Mouse (Mus musculus) urinary bladder, postnatal 14 days (tissue): ENCODE results near the gene Stx7.
A peak's percentile ranks its signal among the peaks of the same experiment; 100 is the strongest.
"Not testable (repeated sequence)": the region's sequence is repeated elsewhere in the genome, so short reads cannot be mapped to it uniquely, and the experiment has no call there.

Source experiments
- DNase-seq: peaks from one replicate; pipeline ENCODE4 v3.0.0; 2021; ENCODE audit warnings: low spot score

The Stx7 gene

GRCm38 (mm10) chr10:24149135-24149781 is at the start of gene Stx7:
Stx7 (plus strand) TSS chr10:24149302.
- peak; percentile 92 for DNase-seq

DNA sequence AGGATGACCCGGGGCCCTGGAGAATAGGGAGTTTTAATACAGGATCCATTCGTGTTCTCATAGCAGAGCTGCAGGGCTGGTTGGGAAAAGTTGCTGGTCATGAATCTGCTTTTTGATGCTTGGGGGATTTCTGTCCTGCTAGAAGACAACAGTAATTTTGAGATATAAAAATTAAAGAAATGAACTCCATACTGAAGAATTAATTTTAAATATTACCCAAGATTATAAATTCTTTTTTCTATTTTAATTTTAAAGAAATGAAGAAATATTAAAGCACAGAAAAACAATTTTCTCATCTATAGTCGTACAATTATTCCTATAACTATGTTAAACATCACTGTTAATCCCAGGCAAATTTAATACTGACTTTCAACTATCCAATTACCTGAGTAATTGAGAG is 47.3 kb upstream of the Stx7 start, which contains the start of gene Taar8c:
Gene Taar8c, minus strand, starts transcription at position 101 of the 400 bp plus-strand sequence.
- DNase-seq, result not testable (repeated sequence)

DNA sequence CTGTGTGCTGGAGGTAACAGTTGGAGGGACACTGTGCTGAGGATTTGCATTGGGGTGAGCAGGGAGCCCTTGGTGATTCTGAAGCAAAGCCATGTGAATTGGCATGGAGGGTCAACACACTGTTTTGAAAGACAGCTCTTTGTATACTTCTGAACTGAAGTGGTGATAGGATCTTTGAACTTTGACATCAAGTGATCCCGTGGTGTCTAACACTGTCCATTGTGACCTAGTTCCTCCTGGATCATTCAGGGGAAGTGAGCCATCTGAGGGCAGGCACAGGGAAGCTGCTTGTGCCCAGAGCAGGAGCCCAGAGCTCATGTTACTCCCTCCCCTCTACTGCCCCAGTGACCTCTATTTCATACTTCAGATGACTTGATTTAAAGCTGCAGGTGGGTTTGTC is 45.8 kb upstream of the Stx7 start:
- DNase-seq, result not testable (repeated sequence)

DNA sequence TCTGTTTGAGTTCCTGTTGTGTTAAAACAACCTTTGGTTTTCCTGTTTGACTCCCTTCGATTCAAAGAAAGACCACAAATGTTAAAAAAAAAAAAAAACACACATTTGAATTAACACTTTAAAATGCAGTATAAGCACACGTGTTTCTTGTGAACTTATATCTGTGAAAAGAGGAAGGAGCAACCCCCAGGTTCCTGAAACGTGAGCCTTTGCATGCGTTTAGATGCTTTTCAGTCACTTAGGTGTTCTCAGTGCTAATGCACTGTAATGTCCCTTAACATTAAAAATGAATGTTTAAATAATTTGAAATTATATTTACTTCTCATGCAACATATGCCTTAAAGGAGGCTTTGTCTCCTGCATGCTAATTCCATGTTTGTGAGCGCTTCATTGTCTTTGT is 41.4 kb upstream of the Stx7 start:
- DNase-seq, result no peak

- DNase-seq, result no peak
These were observed 40.9 kb upstream of the Stx7 start for GRCm38 (mm10) chr10:24108236-24108635.

- DNase-seq, result not testable (repeated sequence)
These were observed 39.7 kb upstream of the Stx7 start, which contains the start of gene Taar9 for GRCm38 (mm10) chr10:24109434-24109833. Taar9 (minus strand) TSS chr10:24109534.

- DNase-seq, result peak; percentile 47
These were observed 37.9 kb upstream of the Stx7 start for GRCm38 (mm10) chr10:24111116-24111778.

DNA sequence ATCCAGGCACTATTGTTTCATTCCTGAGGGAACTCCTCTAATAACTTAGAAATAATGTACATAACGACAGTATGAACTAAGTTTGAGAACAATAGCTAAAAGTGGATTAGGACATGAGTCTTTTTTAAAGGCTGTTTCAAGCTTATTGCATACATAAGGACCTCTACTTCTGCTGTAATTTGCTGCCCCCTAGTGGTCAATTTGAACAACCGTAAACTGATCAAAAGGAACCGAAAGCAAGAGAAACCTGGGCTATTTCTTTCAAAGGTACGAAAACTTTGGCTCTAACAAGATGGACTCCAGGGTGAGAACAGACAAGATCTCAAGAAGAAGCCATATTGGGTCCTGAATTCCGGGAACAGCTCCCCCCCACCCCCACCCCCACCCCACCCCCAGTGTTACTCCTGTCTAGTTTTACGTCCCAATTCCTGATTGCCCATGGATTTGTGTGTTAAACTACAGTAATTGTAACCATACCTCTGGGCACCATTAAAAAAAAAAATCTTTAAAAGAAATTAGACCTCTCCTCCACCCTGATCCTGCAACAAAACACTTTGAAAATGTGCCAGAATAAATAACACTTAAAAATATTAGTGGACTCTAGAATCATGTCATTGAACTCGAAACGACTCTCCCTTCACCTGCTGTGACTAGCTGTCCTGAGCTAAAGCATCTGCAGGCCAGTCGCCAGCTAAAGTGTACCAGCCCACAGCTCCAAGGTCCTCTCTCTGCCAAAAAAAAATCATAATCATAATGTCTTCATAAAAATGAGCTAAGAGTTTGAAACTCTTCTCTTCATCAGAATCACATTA is 17.4 kb upstream of the Stx7 start:
- DNase-seq, result peak; percentile 68

DNA sequence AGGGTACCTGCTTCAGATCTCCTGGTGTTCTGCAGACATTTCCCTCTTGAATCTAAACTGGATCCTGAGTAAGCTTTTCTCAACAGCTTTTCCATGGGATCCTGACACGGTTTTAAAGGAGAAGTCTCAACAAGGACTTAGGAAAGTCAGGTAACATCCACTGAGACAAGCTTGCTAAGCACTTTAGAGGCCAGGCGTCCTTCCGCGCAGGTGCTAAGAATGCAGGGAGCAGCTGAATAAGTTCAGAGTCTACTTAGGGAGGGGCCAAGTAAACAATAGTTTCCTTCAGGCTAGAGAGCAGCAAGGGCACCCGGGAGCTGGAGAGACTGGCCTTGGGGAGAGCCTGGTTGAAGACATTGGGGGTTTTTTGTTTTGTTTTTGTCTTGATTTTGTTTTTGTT is 16.8 kb upstream of the Stx7 start:
- peak; percentile 34 for DNase-seq

DNA sequence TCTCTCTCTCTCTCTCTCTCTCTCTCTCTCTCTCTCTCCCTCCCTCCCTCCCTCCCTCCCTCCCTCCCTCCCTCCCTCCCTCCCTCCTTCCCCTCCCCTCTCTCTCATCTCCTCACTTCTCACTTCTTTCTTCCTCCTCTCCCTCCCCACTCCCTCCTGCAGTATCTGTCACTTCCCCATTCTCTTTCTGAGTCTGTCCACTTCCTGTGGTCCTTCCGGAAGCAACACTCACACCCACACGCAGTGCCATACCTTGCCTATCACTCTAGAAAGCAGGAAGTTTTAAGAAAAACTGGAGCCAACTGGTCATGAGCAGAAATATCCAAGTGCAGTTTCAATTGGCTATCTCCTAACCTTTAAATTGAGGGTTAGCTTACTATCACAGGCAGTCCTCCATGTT is 16.0 kb upstream of the Stx7 start:
- DNase-seq, result no peak

DNA sequence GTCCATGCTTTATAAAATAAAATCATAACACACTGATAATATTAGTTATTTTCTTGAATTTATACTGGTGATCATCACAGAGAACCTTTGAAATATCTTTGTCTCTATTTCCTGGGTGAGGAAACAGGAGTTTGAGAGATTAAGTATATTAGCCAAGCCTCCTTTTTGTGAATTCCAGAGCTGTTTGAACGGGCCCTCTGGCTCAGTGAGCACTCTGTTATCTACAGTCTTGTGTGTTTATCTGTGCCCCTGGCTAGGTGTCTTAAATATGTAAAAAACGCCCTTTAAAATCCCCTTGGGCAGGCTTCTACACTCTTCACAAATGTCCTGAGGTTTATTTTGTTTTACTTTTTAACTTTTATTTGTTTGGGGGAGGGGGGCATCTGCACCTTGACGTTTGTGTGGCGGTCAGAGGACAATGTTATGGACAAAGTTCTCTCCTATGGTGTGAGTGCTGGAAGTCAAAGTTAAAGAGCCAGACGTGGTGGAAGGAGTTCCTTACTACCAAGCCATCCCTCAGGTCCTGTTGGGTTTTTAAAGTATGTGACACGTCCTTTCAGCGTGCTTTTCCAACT is 14.9 kb upstream of the Stx7 start:
- no peak for DNase-seq

DNA sequence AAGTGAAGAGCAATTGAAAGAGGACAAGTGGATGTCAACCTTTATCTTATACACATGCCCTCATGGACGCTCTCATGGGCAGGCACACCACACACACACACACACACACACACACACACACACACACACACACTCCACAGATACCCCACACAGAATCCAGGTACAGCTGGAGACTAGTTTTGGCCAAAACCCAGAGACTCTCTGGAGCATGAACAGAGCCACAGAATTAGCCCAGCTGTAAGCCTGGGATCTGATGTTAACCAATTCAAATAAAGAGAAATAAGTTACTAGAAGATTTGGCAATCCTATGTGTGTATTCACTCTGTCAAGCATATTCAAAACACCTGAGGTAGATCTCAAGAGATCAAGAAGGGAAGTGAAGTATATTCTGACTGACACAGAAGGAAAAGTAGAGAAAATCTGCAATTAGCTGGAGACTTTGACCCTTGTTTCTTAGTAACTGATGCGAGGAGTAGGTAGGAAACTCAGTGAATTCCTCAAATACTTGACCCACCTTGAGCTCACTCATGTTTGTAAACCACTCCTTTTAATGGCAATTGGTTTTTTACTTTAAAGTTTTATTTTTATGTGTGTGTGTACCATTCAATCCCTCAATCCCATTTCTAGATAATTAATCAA is 10.4 kb upstream of the Stx7 start:
- no peak for DNase-seq

DNA sequence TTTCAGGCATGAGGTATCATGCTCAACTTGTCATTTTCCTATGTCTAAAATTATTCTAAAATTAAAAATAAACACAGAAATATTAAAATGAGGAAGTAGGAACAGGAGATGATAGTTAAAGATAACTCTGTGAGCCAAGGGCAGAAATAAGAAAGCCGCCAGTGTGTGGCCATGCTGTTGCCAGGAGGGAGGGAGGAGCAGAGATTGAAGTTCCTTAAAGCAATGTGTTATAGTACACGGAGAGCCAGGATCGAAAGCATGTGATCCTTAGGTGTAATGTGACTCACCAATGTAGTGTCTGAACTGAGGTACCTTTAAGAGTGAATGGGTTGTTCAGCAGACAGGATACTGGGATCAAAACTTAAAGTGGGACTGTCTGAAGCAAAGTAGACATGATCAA is 6.4 kb upstream of the Stx7 start:
- no peak for DNase-seq

- no peak for DNase-seq
These were observed 984 bp downstream of the Stx7 start for GRCm38 (mm10) chr10:24150086-24150485.

- no peak for DNase-seq
These were observed 9.6 kb downstream of the Stx7 start for GRCm38 (mm10) chr10:24158470-24159254.

DNA sequence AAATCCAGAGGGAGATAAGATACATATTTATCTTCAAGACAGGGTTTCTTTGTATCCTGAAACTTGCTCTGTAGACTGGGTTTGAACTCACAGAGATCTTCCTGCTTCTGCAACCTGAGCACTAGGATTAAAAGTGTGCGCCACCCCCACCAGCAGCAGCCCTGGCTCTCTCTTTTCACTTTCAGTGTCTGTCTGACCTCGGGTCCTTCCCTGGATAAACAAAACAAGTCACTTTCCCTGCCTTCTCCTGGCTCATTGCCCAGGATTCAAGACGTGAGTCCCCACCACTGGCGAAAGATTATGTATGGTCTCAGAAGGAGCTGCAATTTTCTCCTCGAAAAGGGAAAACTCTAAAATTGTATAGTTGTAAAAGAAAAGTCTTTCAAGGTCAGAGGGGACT is 10.5 kb downstream of the Stx7 start:
- no peak for DNase-seq

- DNase-seq, result no peak
These were observed 11.2 kb downstream of the Stx7 start for GRCm38 (mm10) chr10:24160349-24160748.

GRCm38 (mm10) chr10:24164137-24164908 is 15.2 kb downstream of the Stx7 start:
- DNase-seq, result peak; percentile 51

DNA sequence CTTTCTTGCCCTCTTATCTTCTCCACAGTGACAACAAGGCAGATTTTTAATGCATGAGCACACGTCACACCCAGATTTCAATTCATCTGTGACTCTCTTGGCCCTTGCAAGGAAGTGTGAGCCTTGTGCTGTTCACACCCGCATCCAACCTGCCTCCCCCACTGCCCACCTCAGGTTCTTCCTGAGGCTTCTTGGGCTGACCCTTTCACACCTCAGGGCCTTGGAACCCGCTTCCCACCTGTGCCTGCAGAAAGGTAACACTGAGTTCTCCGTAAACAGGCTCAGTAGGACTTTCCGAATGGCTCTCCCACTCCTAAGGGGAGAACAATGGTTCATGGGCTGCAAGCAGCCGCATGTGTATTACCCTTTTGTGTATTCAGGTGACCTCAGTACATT is 15.8 kb downstream of the Stx7 start:
- DNase-seq, result no peak

DNA sequence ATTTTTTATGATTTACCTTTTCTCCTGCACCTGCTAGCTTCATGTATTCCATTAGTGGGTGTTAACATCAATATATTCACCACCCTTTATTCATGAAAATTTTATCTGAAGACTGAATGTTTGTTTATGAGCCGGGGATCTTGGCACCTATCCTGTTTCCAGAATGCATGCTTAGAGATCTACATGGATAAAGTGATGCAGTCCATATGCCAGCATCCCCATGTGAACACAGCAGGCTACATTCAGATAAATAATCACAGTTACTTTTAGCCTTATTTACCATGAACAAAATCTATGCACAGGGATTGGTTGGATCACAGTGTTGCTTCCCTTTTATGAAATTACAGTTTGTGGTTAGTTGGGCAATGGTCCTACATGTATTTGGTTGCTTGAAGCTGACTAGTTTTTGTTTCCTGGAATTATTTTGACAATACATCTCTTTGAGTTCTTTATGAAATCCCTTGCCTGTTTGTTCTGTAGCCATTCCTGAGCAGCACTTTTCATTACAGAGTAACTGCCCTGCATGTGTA is 16.5 kb downstream of the Stx7 start:
- no peak for DNase-seq
